Mouse (Mus musculus) stomach, adult 2 months (tissue): ENCODE data around the gene Gm8677. TPM values are rescaled to one million over a fixed set of nuclear protein-coding genes. Genes with fewer than 3 reads are reported as not detected.

Experiments
- polyA plus RNA-seq: library from polyadenylated mRNA; depleted of rRNA; stranded (reverse); fragments of >200 nt; gene quantifications from 2 replicates; pipeline ENCODE4 v1.2.3, GENCODE M21; 2012; rRNA removed

Gm8677 gene
- not detected in 2 replicates for polyA plus RNA-seq

GRCm38 (mm10) chr7:22534787-22535186 lies at the start of gene Gm8677:
Gene Gm8677 (minus strand): TSS chr7:22534887.

DNA sequence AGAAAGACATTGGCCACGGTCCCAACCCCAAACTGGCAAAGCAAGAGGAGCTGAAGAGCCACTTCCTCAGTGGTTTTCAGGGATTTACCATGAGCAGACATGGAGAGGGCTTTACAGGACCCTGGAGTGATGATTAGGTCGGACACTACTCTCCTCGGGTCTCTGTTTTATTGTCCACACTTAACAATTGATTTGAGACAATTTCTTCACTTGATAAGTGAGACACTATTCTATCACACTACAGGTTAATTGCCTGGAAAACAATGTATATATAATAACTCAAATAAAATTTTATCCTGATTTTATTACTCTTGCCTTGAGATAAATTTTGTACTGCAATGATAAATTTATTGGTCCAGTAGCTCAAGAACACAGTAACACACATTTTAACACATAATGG lies 30.6 kb upstream of the Gm8677 start, which contains the start of gene Gm4201:
TSS of gene Gm4201 (minus strand) at position 101 of the 400 bp plus-strand sequence.

DNA sequence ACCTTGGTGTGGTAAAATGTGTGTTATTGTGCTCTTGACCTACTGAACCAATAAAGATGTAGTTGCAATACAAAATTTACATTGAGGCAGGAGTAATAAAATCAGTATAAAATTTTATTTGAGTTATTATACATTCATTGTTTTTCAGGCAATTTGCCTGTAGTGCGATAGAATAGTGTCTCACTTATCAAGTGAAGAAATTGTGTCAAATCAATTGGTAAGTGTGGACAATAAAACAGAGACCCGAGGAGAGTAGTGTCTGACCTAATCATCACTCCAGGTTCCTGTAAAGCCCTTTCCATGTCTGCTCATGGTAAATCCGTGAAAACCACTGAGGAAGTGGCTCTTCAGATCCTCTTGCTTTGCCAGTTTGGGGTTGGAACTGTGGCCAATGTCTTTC lies 12.0 kb downstream of the Gm8677 start, which contains the start of gene Vmn1r152:
TSS of gene Vmn1r152 (plus strand) at position 301 of the 400 bp plus-strand sequence.

GRCm38 (mm10) chr7:22499578-22499977 lies 35.1 kb downstream of the Gm8677 start, which contains the start of gene Vmn1r151:
Gene Vmn1r151 (minus strand): TSS chr7:22499678.

Other genes starting within 250 kb of the Gm8677 start
- not detected in 2 replicates for gene Gm4187, start 205.2 kb downstream of the Gm8677 start, polyA plus RNA-seq
- not detected in 2 replicates for gene Gm8660, start 163.8 kb downstream of the Gm8677 start, polyA plus RNA-seq
- not detected in 2 replicates for gene Vmn1r148, start 121.3 kb downstream of the Gm8677 start, polyA plus RNA-seq
- not detected in 2 replicates for gene Vmn1r149, start 96.7 kb downstream of the Gm8677 start, polyA plus RNA-seq
- gene Gm10665, start 70.8 kb downstream of the Gm8677 start, polyA plus RNA-seq: not detected in 2 replicates
- not detected in 2 replicates for gene Vmn1r151, start 35.2 kb downstream of the Gm8677 start, polyA plus RNA-seq
- not detected in 2 replicates for gene Vmn1r152, start 11.9 kb downstream of the Gm8677 start, polyA plus RNA-seq
- not detected in 2 replicates for gene Gm4201, start 30.5 kb upstream of the Gm8677 start, polyA plus RNA-seq
- gene Gm4565, start 53.2 kb upstream of the Gm8677 start, polyA plus RNA-seq: not detected in 2 replicates
- gene Vmn1r155, start 123.1 kb upstream of the Gm8677 start, polyA plus RNA-seq: not detected in 2 replicates
- not detected in 2 replicates for gene Gm8693, start 157.4 kb upstream of the Gm8677 start, polyA plus RNA-seq
- not detected in 2 replicates for gene Gm4567, start 184.8 kb upstream of the Gm8677 start, polyA plus RNA-seq
- not detected in 2 replicates for gene Vmn1r157, start 226.8 kb upstream of the Gm8677 start, polyA plus RNA-seq